Mouse (Mus musculus): ENCODE measurements around the gene Btbd35f22. TPM values are rescaled to one million over a fixed set of nuclear protein-coding genes. Genes with fewer than 3 reads are reported as not detected.
"Not testable (repeated sequence)": the region's sequence is repeated elsewhere in the genome, so short reads cannot be mapped to it uniquely, and the experiment has no call there.

Btbd35f22 gene
- not detected in 2 replicates for polyA plus RNA-seq (2015; fragmentation: Nextera tagmentation; extraction: Ambion mirVana)

- WGBS, result no CpG with 5 or more reads among the region's 3 CpGs
- H3K4me3 ChIP-seq (ENCODE audit: low read length); H3K27me3 ChIP-seq (ENCODE audit: control insufficient read depth, insufficient read depth, low read length): not testable (repeated sequence)
These were observed at the start of gene Btbd35f22 for GRCm38 (mm10) chrX:32047529-32047928. TSS of gene Btbd35f22 (plus strand) at chrX:32047829.

More at GRCm38 (mm10) chrX:32047529-32047928, at the start of gene Btbd35f22:
- H3K4me2 ChIP-seq (ENCODE audit: low read depth, low read length); H3K9me3 ChIP-seq (replicated peaks; ENCODE audit: control insufficient read depth, low read length); H3K27ac ChIP-seq (ENCODE audit: low read length); H3K4me1 ChIP-seq (ENCODE audit: control insufficient read depth, insufficient read depth, low read length); H3K36me3 ChIP-seq (ENCODE audit: control insufficient read depth, insufficient read depth); ATAC-seq (replicated peaks; ENCODE audit: extremely low read depth, insufficient read depth, low FRiP score); H3K9ac ChIP-seq (ENCODE audit: low read length): not testable (repeated sequence)

Other genes with a start within 250 kb of the Btbd35f22 start
- not detected in 2 replicates for gene Gm21637, start 85.8 kb upstream of the Btbd35f22 start, polyA plus RNA-seq (2015; fragmentation: Nextera tagmentation; extraction: Ambion mirVana)
- not detected in 2 replicates for gene Btbd35f2, start 230.6 kb downstream of the Btbd35f22 start, polyA plus RNA-seq (2015; fragmentation: Nextera tagmentation; extraction: Ambion mirVana)